Mouse (Mus musculus): ENCODE data around the gene Abhd16a.

- no peak for TF ChIP-seq POLR2A (IDR thresholded peaks at IDR 0.05; ENCODE audit: extremely low read depth, insufficient read depth, low read length)
- TF ChIP-seq CTCF (IDR thresholded peaks at IDR 0.05; ENCODE audit: low read depth, low read length) = no peak
Observed at GRCm38 (mm10) chr17:35131038-35131437, 42.0 kb downstream of the Abhd16a start.

Measured in liver, adult 2 months (tissue).